Mouse (Mus musculus) spleen, postnatal 14 days (tissue): Measurements from ENCODE around the gene Gm20683.

Experiments
- DNase-seq, 2 experiments: peaks; one replicate each; pipeline ENCODE4 v3.0.0; 2021 to 2022; ENCODE audit warnings: low spot score in 2 of 2

The Gm20683 gene

GRCm38 (mm10) chr17:25841117-25841880 lies at the start of gene Gm20683:
Gene Gm20683 (minus strand): TSS chr17:25841763.
- no peak for DNase-seq

- DNase-seq = no peak
Observed at GRCm38 (mm10) chr17:25888837-25889236, 47.3 kb upstream of the Gm20683 start.

- no peak for DNase-seq
Observed at GRCm38 (mm10) chr17:25887467-25887866, 45.9 kb upstream of the Gm20683 start.

- no peak for DNase-seq
Observed at GRCm38 (mm10) chr17:25886806-25887205, 45.2 kb upstream of the Gm20683 start.

GRCm38 (mm10) chr17:25885636-25886035 lies 44.1 kb upstream of the Gm20683 start:
- DNase-seq = no peak

GRCm38 (mm10) chr17:25883824-25884223 lies 42.3 kb upstream of the Gm20683 start:
- no peak for DNase-seq

- DNase-seq = no peak
Observed at GRCm38 (mm10) chr17:25883268-25883667, 41.7 kb upstream of the Gm20683 start.

GRCm38 (mm10) chr17:25882306-25882705 lies 40.7 kb upstream of the Gm20683 start:
- DNase-seq = no peak

- DNase-seq = no peak
Observed at GRCm38 (mm10) chr17:25881691-25882090, 40.1 kb upstream of the Gm20683 start.

- DNase-seq = no peak
Observed at GRCm38 (mm10) chr17:25880913-25881641, 39.5 kb upstream of the Gm20683 start.

GRCm38 (mm10) chr17:25880196-25880910 lies 38.8 kb upstream of the Gm20683 start, which contains the start of gene Wfikkn1:
Gene Wfikkn1 (minus strand): TSS chr17:25880858.
- DNase-seq = no peak

GRCm38 (mm10) chr17:25879750-25880149 lies 38.2 kb upstream of the Gm20683 start:
- DNase-seq = no peak

GRCm38 (mm10) chr17:25879261-25879660 lies 37.7 kb upstream of the Gm20683 start:
- DNase-seq = no peak

- DNase-seq = no peak
Observed at GRCm38 (mm10) chr17:25878611-25879180, 37.1 kb upstream of the Gm20683 start.

- DNase-seq = no peak
Observed at GRCm38 (mm10) chr17:25877741-25878610, 36.4 kb upstream of the Gm20683 start.

GRCm38 (mm10) chr17:25877025-25877424 lies 35.5 kb upstream of the Gm20683 start:
- no peak for DNase-seq

- no peak for DNase-seq
Observed at GRCm38 (mm10) chr17:25876347-25876915, 34.9 kb upstream of the Gm20683 start.

- DNase-seq = peak; percentile 78 to 83
Observed at GRCm38 (mm10) chr17:25875171-25876136, 33.9 kb upstream of the Gm20683 start.

- peak; percentile 92 to 96 for DNase-seq
Observed at GRCm38 (mm10) chr17:25874721-25875170, 33.2 kb upstream of the Gm20683 start, which contains the start of gene Mettl26. Gene Mettl26 (plus strand): TSS chr17:25875074.
